Mouse (Mus musculus) CD4-positive helper T cell, adult 2 months (primary cell): ENCODE results near the gene Pygm.

Source experiments
- DNase-seq: peaks from one replicate; pipeline ENCODE4 v3.0.0-alpha.2; 2012; ENCODE audit warnings: low read depth, missing footprints, low spot score

The Pygm gene

DNA sequence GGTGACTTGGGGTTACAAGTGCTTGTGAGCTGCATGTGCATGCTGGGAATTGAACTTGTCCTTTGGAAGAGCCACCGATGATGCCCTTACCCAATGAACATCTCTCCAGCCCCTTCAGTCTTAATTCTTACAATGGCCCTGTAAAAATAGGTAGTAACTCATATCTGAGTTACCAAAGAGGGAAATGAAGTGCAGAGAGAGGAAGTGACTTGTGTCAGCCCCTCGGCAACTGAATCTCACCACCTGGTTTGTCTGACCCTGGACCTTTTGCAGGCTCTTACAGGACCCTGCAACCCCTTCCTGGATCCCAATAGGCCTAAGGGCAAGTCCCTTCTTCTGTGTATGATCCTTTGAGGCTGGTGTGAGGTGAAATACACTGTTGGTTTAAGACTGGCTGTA is 32.1 kb upstream of the Pygm start:
- DNase-seq: no peak

DNA sequence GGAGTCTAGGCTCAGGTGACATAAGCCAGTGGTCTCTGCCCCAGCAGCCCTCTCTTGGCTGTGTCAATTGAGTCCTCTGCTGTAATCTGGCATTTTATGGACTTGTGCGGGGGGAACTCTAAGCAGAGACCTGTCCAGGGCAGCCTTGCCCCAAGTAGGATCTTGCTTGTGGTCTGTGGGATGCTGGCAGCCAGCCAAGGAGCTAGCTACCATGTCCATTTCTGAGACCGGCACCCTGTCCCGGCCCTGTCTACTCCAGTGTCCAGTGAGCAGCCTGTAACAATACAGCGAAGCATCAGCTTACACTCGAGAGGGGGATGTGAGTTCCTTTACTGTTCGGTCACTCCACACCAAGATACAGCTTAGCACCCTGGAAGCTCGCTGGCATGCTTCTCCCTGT is 30.2 kb upstream of the Pygm start:
- DNase-seq: no peak

DNA sequence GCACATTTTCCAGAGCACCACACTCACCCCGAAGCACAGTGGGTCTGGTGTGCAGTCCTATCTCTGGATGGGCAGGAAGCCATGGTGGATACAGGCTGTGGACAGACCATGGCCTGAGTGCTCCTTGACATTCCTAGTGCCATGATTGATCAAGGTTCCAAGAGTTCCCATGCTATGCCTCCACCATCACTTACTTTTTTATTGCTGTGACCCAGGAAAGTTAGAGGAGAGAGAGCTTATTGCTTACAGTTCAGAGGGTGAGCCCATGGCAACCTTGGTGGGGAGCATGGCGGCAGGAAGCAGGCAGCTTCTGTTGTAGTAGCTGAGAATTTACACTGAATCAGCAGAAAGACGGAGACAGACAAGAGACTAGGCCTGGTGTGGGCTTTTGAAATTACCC is 22.9 kb upstream of the Pygm start:
- no peak for DNase-seq

DNA sequence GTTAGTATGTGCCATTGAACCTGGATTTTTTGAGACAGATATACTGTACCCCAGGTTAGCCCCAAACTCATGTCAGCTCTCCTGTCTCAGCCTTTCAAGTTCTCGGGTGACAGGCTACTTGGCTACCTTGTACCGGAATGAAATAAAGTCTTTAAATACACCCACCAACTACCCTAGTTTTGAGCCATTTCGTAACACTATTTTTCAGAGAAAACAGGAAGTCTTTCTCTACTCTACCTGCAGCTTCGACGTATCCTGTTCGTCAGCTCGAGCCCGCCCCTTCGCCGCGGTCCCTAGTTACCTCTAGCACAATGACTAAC is 21.1 kb upstream of the Pygm start:
- no peak for DNase-seq

- DNase-seq: peak; percentile 100
These were observed 20.6 kb upstream of the Pygm start, which contains the start of gene Sf1 for GRCm38 (mm10) chr19:6363411-6364240. Sf1 (plus strand) TSS chr19:6363690.

GRCm38 (mm10) chr19:6364317-6364725 is 19.9 kb upstream of the Pygm start:
- peak; percentile 92 for DNase-seq

DNA sequence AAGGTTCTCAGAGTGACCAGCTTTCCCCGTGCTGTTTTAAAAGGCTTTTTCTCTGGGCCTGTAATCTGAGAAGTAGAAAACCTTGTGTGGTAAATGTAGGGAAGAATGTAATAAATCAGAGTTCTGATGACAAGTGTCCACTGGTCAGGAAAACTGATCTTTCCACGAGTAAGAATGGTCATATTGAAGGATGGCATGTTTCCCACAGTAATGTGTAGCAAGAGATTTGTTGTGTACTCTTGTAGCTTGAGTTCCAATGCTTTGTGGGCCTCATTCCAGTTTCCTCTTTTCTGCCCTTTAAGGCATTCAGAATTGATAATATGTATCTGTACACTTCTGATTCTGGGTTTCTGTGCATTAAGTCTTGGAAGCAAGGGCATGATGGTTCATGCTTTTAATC is 19.4 kb upstream of the Pygm start:
- DNase-seq: no peak

GRCm38 (mm10) chr19:6370175-6370574 is 14.0 kb upstream of the Pygm start:
- DNase-seq: no peak

DNA sequence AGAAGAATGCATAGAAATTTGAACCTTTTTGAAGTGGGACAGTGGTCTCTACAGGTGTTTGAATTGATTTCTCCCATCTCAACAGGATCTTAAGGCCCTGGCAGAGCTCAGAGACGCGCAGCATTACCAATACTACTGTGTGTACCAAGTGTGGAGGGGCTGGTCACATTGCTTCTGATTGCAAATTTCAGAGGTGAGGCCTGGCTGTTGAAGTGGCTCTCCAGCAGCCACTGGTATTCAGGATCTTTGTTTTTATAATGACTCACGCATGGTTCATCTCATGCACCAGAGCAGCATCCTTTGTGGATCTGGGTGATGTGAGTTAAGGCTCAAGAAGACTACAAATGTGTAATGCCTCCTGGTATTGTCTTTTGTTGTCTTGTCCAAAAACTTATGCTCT is 11.8 kb upstream of the Pygm start:
- no peak for DNase-seq

DNA sequence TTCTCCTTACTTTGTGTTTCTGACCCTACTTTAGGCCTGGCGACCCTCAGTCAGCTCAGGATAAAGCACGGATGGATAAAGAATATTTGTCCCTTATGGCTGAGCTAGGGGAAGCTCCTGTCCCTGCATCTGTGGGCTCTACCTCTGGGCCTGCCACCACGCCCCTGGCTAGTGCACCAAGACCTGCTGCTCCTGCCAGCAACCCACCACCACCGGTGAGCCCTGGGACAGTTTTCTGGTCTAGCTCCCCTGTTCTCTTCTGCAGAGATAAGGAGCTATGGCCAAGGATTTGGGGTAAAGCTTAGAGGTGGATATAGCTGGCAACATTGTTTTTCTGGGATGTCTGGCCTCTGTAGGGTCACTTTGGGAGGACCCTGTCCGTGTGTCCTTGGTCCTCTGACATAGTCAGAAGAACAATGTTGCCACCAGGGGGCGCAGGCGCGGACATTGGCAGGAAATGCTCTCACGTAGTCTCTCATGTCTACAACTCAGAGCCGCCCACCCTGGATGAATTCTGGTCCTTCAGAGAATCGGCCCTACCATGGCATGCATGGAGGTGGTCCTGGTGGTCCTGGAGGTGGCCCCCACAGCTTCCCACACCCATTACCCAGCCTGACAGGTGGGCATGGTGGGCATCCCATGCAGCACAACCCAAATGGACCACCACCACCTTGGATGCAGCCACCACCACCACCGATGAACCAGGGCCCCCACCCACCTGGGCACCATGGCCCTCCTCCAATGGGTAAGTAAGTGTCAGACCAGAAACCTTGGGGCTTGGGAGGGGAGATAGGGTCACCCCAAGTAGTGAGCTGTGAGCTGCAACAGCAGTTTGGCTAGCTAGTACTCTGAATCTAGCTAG is 10.4 kb upstream of the Pygm start:
- DNase-seq: peak; percentile 80

DNA sequence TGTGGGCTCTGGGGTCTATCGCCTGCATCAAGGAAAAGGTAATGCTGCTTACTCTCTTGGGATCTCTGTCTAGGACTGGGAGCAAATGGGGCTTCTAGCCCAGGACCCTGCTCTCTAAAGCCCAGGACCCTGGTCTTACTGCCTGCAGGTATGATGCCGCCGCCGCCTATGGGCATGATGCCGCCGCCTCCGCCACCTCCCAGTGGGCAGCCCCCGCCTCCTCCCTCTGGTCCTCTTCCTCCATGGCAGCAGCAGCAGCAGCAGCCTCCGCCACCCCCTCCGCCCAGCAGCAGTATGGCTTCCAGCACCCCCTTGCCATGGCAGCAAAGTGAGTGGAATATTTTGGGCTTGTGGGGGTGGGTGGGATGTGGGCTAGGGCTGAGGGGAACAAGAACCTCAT is 9.6 kb upstream of the Pygm start:
- no peak for DNase-seq

GRCm38 (mm10) chr19:6375423-6376254 is 8.6 kb upstream of the Pygm start:
- no peak for DNase-seq

DNA sequence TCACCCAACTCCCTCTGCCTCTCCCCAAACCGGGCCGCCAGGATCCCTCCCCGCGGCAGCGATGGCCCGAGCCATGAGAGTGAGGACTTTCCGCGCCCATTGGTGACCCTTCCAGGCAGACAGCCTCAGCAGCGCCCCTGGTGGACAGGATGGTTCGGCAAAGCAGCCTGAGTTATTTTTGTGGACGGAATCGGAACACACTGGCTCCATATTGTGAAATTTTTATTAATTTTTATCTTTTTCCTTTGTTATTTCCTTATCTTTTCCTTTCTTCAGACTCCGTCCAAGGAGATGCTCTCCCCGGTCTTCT is 8.0 kb upstream of the Pygm start:
- no peak for DNase-seq

DNA sequence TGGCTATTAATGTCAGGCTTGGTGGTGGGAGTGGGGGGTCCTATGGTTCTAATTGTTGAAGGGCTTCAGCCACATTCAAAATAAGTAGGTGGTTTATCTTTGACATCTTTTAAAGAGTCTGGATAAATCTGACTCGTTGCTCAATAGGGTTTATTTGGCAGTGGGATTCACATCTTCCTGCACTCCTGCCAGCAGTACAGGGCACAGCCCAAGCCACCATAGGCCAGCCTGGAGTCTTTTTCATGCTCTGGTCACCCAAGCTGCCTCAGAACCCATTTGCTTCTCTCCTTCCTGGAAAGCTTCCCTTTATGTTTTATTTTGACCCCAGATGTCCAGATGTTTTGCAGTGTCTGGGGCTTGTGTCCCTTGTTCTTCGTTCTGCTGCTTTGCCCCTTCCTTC is 7.6 kb upstream of the Pygm start:
- no peak for DNase-seq

DNA sequence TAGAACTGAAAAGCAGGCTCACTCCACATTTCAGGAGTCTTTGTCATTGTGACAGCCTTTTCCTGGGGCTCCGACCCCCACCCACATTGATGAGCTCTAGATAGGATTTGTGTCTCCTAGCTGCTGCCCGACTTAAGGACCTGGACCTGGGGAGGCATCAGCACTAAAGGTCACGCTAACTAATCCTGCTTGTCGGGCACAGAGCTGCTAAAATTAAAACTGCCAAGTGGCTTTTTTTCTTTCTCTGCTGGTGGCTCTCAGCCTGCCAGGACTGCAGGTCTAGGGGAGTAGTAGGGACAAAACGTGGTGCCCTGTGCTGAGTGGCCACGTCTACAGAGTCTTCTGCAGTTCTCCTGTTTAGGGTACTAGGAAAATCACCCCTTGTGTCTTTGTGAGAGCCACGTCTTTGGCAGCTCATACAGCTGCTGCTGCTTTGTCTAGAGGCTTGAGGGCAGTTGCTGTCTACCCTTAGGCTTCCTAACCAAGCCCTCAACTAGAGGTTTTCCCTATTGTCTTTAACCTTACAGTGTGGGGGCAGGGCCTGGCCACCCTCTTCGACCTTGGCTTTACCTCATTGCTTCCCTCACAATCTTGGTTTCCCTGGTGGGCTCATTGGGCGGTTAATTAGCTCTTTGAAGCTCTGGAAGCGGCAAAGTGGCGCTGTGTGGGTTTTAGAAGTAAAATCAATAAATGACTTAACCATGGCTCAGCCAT is 6.7 kb upstream of the Pygm start:
- DNase-seq: no peak

DNA sequence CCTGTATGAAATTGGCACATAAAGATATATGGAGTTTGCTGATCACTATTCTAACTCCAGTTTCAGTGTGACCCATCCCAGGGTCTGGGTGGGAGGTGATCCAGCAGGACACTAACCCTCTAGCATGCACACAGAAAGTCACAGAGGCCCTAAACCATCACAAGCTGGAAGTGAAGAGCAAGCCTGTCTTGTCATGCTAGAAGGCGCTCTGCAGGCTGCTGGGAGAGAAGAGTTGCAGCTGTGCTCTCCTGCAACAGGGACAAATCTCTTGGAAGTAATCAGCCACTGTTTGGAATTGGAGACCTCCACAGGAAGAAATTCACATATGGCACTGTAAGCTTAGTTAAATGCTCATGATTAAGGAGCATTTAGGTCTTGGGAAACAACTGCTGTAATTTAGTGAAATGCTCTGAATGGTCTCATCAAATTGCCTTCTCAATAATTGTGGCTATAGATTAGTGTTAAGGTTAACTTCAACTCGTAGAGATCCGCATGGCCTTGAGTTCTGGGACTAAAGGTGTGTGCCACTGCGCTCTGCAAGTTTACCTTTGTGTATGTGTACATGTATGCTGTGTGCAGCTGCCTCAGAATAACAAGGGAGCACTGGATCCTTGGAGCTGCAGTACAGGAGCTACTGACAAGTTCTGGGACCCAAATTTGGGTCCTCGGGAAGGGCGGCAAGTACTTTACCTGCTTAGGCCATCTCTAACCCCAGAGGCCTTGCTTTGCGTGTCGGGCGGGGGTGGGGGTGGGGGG is 3.6 kb upstream of the Pygm start:
- no peak for DNase-seq

DNA sequence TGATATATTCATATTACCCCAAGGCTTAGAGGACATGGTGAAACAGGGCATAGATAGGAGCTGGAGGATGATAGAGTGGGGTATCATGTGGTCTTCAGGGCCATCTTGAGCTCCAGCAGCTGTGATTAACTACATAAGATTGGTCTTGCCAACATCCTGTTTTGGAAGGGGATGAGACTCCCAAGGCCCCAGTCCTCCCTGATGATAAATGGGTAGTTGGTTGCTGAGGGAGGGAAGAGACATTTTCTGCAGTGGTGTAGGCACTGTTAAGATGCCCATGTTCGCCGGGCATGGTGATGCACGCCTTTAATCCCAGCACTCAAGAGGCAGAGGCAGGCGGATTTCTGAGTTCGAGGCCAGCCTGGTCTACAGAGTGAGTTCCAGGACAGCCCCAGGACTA is 3.0 kb upstream of the Pygm start:
- no peak for DNase-seq

GRCm38 (mm10) chr19:6382323-6382924 is 1.8 kb upstream of the Pygm start:
- DNase-seq: no peak

GRCm38 (mm10) chr19:6383470-6383869 is 729 bp upstream of the Pygm start:
- DNase-seq: no peak

DNA sequence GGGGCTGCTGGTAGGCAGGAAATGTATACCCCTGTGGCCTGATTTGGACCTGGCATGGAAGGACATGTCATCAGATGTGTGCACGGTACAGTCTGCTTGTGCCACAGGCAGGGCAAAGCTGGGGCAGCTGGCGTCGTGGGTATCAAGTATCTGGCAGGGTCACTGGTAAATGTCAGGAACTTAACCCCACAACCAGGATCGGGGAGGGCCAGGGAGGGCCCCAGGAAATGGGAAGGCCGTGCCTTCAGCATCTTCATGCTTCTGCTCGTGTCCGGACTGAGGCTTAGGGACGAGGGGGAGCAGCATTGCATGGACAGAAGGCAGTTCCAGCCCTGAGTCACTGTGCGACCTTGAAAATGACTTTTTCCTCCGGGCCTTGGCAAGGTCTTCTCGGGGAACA is 755 bp downstream of the Pygm start:
- no peak for DNase-seq

- DNase-seq: no peak
These were observed 1.2 kb downstream of the Pygm start for GRCm38 (mm10) chr19:6385419-6385818.
